Mouse (Mus musculus): ENCODE measurements around the gene Fam71f2. TPM values are rescaled to one million over a fixed set of nuclear protein-coding genes. Genes with fewer than 3 reads are reported as not detected.
A peak's percentile ranks its signal among the peaks of the same experiment; 100 is the strongest.

The Fam71f2 gene
- polyA plus RNA-seq, 1 experiment from 2014 or later = 0.47 TPM

- DNase-seq (ENCODE audit: low spot score) (no peak), ATAC-seq (replicated peaks; ENCODE audit: low FRiP score) (no peak)
- Histone ChIP-seq H3K4me1 (replicated peaks; ENCODE audit: control insufficient read depth, insufficient read depth, low read length) (no peaks in the 10 kb centered on the region), H3K4me2 (no peak overlapping the region), H3K27ac (ENCODE audit: low read depth, low read length) (no peak overlapping the region), H3K9me3 (ENCODE audit: control insufficient read depth, low read length) (no peaks in the 10 kb centered on the region), H3K27me3 (replicated peaks; ENCODE audit: control insufficient read depth, insufficient read depth, low read length) (no peaks in the 10 kb centered on the region), H3K36me3 (ENCODE audit: control insufficient read depth, insufficient read depth, low read length) (no peaks in the 10 kb centered on the region), H3K9ac (ENCODE audit: low read depth, low read length) (no peak overlapping the region), H3K4me3 (ENCODE audit: low read depth, low read length) (no peak overlapping the region)
- 77% methylated on average over 2 of the region's 2 CpGs for WGBS
Observed at GRCm38 (mm10) chr6:29317286-29317685, 37.9 kb downstream of the Fam71f2 start.

- DNase-seq (ENCODE audit: low spot score) (no peak), ATAC-seq (replicated peaks; ENCODE audit: low FRiP score) (no peak)
- Histone ChIP-seq H3K9me3 (ENCODE audit: control insufficient read depth, low read length) (no peaks in the 10 kb centered on the region), H3K9ac (ENCODE audit: low read depth, low read length) (no peak overlapping the region), H3K27ac (ENCODE audit: low read depth, low read length) (no peak overlapping the region), H3K4me3 (ENCODE audit: low read depth, low read length) (no peak overlapping the region), H3K36me3 (ENCODE audit: control insufficient read depth, insufficient read depth, low read length) (no peaks in the 10 kb centered on the region), H3K27me3 (replicated peaks; ENCODE audit: control insufficient read depth, insufficient read depth, low read length) (no peaks in the 10 kb centered on the region), H3K4me2 (no peak overlapping the region), H3K4me1 (replicated peaks; ENCODE audit: control insufficient read depth, insufficient read depth, low read length) (no peaks in the 10 kb centered on the region)
- WGBS = 62% methylated on average over 3 of the region's 3 CpGs
Observed at GRCm38 (mm10) chr6:29317941-29318340, 38.5 kb downstream of the Fam71f2 start.

- DNase-seq (ENCODE audit: low spot score) (peak; percentile 41), ATAC-seq (replicated peaks; ENCODE audit: low FRiP score) (0 out of 2 replicates have a peak, but pooled peaks have one; percentile 41)
- WGBS = 39% methylated on average over 5 of the region's 5 CpGs
Observed at GRCm38 (mm10) chr6:29318879-29319278, 39.5 kb downstream of the Fam71f2 start, which contains the start of gene Fam71f1. TSS of gene Fam71f1 (plus strand) at chr6:29319140.

GRCm38 (mm10) chr6:29321586-29321985 is 42.2 kb downstream of the Fam71f2 start:
- no peak overlapping the region for H3K27ac ChIP-seq (ENCODE audit: low read depth, low read length)
- no peaks in the 10 kb centered on the region for H3K36me3 ChIP-seq (ENCODE audit: control insufficient read depth, insufficient read depth, low read length)
- H3K9ac ChIP-seq (ENCODE audit: low read depth, low read length) = no peak overlapping the region
- 77% methylated on average over 6 of the region's 6 CpGs for WGBS
- no peaks in the 10 kb centered on the region for H3K9me3 ChIP-seq (ENCODE audit: control insufficient read depth, low read length)
- H3K27me3 ChIP-seq (replicated peaks; ENCODE audit: control insufficient read depth, insufficient read depth, low read length) = 0 out of 2 replicates have a peak, but pooled peaks cover 2% of the 10 kb centered on the region
- DNase-seq (ENCODE audit: low spot score) = no peak
- H3K4me2 ChIP-seq = no peak overlapping the region
- H3K4me1 ChIP-seq (replicated peaks; ENCODE audit: control insufficient read depth, insufficient read depth, low read length) = no peaks in the 10 kb centered on the region
- ATAC-seq (replicated peaks; ENCODE audit: low FRiP score) = no peak
- H3K4me3 ChIP-seq (ENCODE audit: low read depth, low read length) = no peak overlapping the region

More at GRCm38 (mm10) chr6:29318879-29319278, 39.5 kb downstream of the Fam71f2 start, which contains the start of gene Fam71f1:
- Histone ChIP-seq H3K9me3 (ENCODE audit: control insufficient read depth, low read length) (no peaks in the 10 kb centered on the region), H3K27me3 (replicated peaks; ENCODE audit: control insufficient read depth, insufficient read depth, low read length) (no peaks in the 10 kb centered on the region), H3K4me1 (replicated peaks; ENCODE audit: control insufficient read depth, insufficient read depth, low read length) (no peaks in the 10 kb centered on the region), H3K36me3 (ENCODE audit: control insufficient read depth, insufficient read depth, low read length) (no peaks in the 10 kb centered on the region), H3K4me3 (ENCODE audit: low read depth, low read length) (no peak within 1 kb of the TSS), H3K27ac (ENCODE audit: low read depth, low read length) (no peak within 1 kb of the TSS), H3K9ac (ENCODE audit: low read depth, low read length) (no peak within 1 kb of the TSS), H3K4me2 (no peak within 1 kb of the TSS)

GRCm38 (mm10) chr6:29322147-29322546 is 42.8 kb downstream of the Fam71f2 start:
- no peak overlapping the region for H3K27ac ChIP-seq (ENCODE audit: low read depth, low read length)
- 0 out of 2 replicates have a peak, but pooled peaks cover 2% of the 10 kb centered on the region for H3K27me3 ChIP-seq (replicated peaks; ENCODE audit: control insufficient read depth, insufficient read depth, low read length)
- no peak overlapping the region for H3K9ac ChIP-seq (ENCODE audit: low read depth, low read length)
- DNase-seq (ENCODE audit: low spot score) (no peak), ATAC-seq (replicated peaks; ENCODE audit: low FRiP score) (no peak)
- H3K4me2 ChIP-seq = no peak overlapping the region
- 88% methylated on average over 7 of the region's 7 CpGs for WGBS
- H3K4me3 ChIP-seq (ENCODE audit: low read depth, low read length) = no peak overlapping the region
- no peaks in the 10 kb centered on the region for H3K4me1 ChIP-seq (replicated peaks; ENCODE audit: control insufficient read depth, insufficient read depth, low read length)
- no peaks in the 10 kb centered on the region for H3K36me3 ChIP-seq (ENCODE audit: control insufficient read depth, insufficient read depth, low read length)
- no peaks in the 10 kb centered on the region for H3K9me3 ChIP-seq (ENCODE audit: control insufficient read depth, low read length)

GRCm38 (mm10) chr6:29322735-29323134 is 43.3 kb downstream of the Fam71f2 start:
- no peak for DNase-seq (ENCODE audit: low spot score)
- Histone ChIP-seq H3K9me3 (ENCODE audit: control insufficient read depth, low read length) (no peaks in the 10 kb centered on the region), H3K27me3 (replicated peaks; ENCODE audit: control insufficient read depth, insufficient read depth, low read length) (0 out of 2 replicates have a peak, but pooled peaks cover 2% of the 10 kb centered on the region), H3K9ac (ENCODE audit: low read depth, low read length) (no peak overlapping the region), H3K4me3 (ENCODE audit: low read depth, low read length) (no peak overlapping the region), H3K27ac (ENCODE audit: low read depth, low read length) (no peak overlapping the region), H3K4me1 (replicated peaks; ENCODE audit: control insufficient read depth, insufficient read depth, low read length) (no peaks in the 10 kb centered on the region), H3K36me3 (ENCODE audit: control insufficient read depth, insufficient read depth, low read length) (no peaks in the 10 kb centered on the region), H3K4me2 (no peak overlapping the region)
- ATAC-seq (replicated peaks; ENCODE audit: low FRiP score) = no peak
- 56% methylated on average over 4 of the region's 4 CpGs for WGBS

- DNase-seq (ENCODE audit: low spot score) = no peak
- Histone ChIP-seq H3K4me2 (no peak overlapping the region), H3K27ac (ENCODE audit: low read depth, low read length) (no peak overlapping the region), H3K27me3 (replicated peaks; ENCODE audit: control insufficient read depth, insufficient read depth, low read length) (0 out of 2 replicates have a peak, but pooled peaks cover 2% of the 10 kb centered on the region), H3K36me3 (ENCODE audit: control insufficient read depth, insufficient read depth, low read length) (no peaks in the 10 kb centered on the region), H3K4me1 (replicated peaks; ENCODE audit: control insufficient read depth, insufficient read depth, low read length) (no peaks in the 10 kb centered on the region), H3K9me3 (ENCODE audit: control insufficient read depth, low read length) (no peaks in the 10 kb centered on the region), H3K9ac (ENCODE audit: low read depth, low read length) (no peak overlapping the region), H3K4me3 (ENCODE audit: low read depth, low read length) (no peak overlapping the region)
- 73% methylated on average over 9 of the region's 9 CpGs for WGBS
- no peak for ATAC-seq (replicated peaks; ENCODE audit: low FRiP score)
Observed at GRCm38 (mm10) chr6:29326961-29327360, 47.6 kb downstream of the Fam71f2 start.

GRCm38 (mm10) chr6:29329514-29329913 is 50.1 kb downstream of the Fam71f2 start:
- Histone ChIP-seq H3K4me3 (ENCODE audit: low read depth, low read length) (no peak overlapping the region), H3K36me3 (ENCODE audit: control insufficient read depth, insufficient read depth, low read length) (no peaks in the 10 kb centered on the region), H3K9ac (ENCODE audit: low read depth, low read length) (no peak overlapping the region), H3K27ac (ENCODE audit: low read depth, low read length) (no peak overlapping the region), H3K27me3 (replicated peaks; ENCODE audit: control insufficient read depth, insufficient read depth, low read length) (0 out of 2 replicates have a peak, but pooled peaks cover 2% of the 10 kb centered on the region), H3K4me2 (no peak overlapping the region), H3K9me3 (ENCODE audit: control insufficient read depth, low read length) (no peaks in the 10 kb centered on the region), H3K4me1 (replicated peaks; ENCODE audit: control insufficient read depth, insufficient read depth, low read length) (no peaks in the 10 kb centered on the region)
- WGBS = 51% methylated on average over 4 of the region's 4 CpGs
- ATAC-seq (replicated peaks; ENCODE audit: low FRiP score) = no peak
- DNase-seq (ENCODE audit: low spot score) = no peak

Data from liver, embryonic 11.5 days (tissue).